Mouse (Mus musculus): ENCODE measurements around the gene Efhd2. TPM values are rescaled to one million over a fixed set of nuclear protein-coding genes. Genes with fewer than 3 reads are reported as not detected.
A peak's percentile ranks its signal among the peaks of the same experiment; 100 is the strongest.

The Efhd2 gene
- total RNA-seq, 2 experiments from 2014 or later: 50.2 to 72.7 TPM

GRCm38 (mm10) chr4:141860246-141860841 is 14.4 kb downstream of the Efhd2 start:
- ATAC-seq (replicated peaks; ENCODE audit: poor library complexity, severe bottlenecking): peak; percentile 13; the same call in 1 of the 2 replicates

- ATAC-seq (replicated peaks; ENCODE audit: poor library complexity, severe bottlenecking): no peak
Measured at GRCm38 (mm10) chr4:141859351-141859750, 15.4 kb downstream of the Efhd2 start.

GRCm38 (mm10) chr4:141858501-141858900 is 16.2 kb downstream of the Efhd2 start:
- ATAC-seq (replicated peaks; ENCODE audit: poor library complexity, severe bottlenecking): peak; percentile 50

GRCm38 (mm10) chr4:141857422-141857930 is 17.2 kb downstream of the Efhd2 start:
- ATAC-seq (replicated peaks; ENCODE audit: poor library complexity, severe bottlenecking): peak; percentile 65

- ATAC-seq (replicated peaks; ENCODE audit: poor library complexity, severe bottlenecking): peak; percentile 38; the same call in 1 of the 2 replicates
Measured at GRCm38 (mm10) chr4:141853437-141853836, 21.3 kb downstream of the Efhd2 start.

GRCm38 (mm10) chr4:141845999-141846398 is 28.7 kb downstream of the Efhd2 start, which contains the start of gene Ctrc:
Gene Ctrc (minus strand): TSS chr4:141846359.
- ATAC-seq (replicated peaks; ENCODE audit: poor library complexity, severe bottlenecking): no peak

- peak; percentile 58 for ATAC-seq (replicated peaks; ENCODE audit: poor library complexity, severe bottlenecking)
Measured at GRCm38 (mm10) chr4:141834536-141835095, 40.1 kb downstream of the Efhd2 start.

- no peak for ATAC-seq (replicated peaks; ENCODE audit: poor library complexity, severe bottlenecking)
Measured at GRCm38 (mm10) chr4:141833911-141834310, 40.8 kb downstream of the Efhd2 start.

GRCm38 (mm10) chr4:141831361-141831760 is 43.4 kb downstream of the Efhd2 start:
- no peak for ATAC-seq (replicated peaks; ENCODE audit: poor library complexity, severe bottlenecking)

- ATAC-seq (replicated peaks; ENCODE audit: poor library complexity, severe bottlenecking): no peak
Measured at GRCm38 (mm10) chr4:141830381-141830780, 44.3 kb downstream of the Efhd2 start.

- ATAC-seq (replicated peaks; ENCODE audit: poor library complexity, severe bottlenecking): no peak
Measured at GRCm38 (mm10) chr4:141828177-141828576, 46.5 kb downstream of the Efhd2 start.

GRCm38 (mm10) chr4:141827401-141827800 is 47.3 kb downstream of the Efhd2 start:
- no peak for ATAC-seq (replicated peaks; ENCODE audit: poor library complexity, severe bottlenecking)

- no peak for ATAC-seq (replicated peaks; ENCODE audit: poor library complexity, severe bottlenecking)
Measured at GRCm38 (mm10) chr4:141826060-141826459, 48.7 kb downstream of the Efhd2 start, which contains the start of gene Cela2a. Gene Cela2a (minus strand): TSS chr4:141826160.

GRCm38 (mm10) chr4:141822979-141823378 is 51.7 kb downstream of the Efhd2 start:
- peak; percentile 75 for ATAC-seq (replicated peaks; ENCODE audit: poor library complexity, severe bottlenecking)

- ATAC-seq (replicated peaks; ENCODE audit: poor library complexity, severe bottlenecking): no peak
Measured at GRCm38 (mm10) chr4:141822089-141822488, 52.6 kb downstream of the Efhd2 start.

GRCm38 (mm10) chr4:141821178-141821577 is 53.5 kb downstream of the Efhd2 start:
- no peak for ATAC-seq (replicated peaks; ENCODE audit: poor library complexity, severe bottlenecking)

- ATAC-seq (replicated peaks; ENCODE audit: poor library complexity, severe bottlenecking): no peak
Measured at GRCm38 (mm10) chr4:141819316-141819715, 55.4 kb downstream of the Efhd2 start.

GRCm38 (mm10) chr4:141818861-141819260 is 55.9 kb downstream of the Efhd2 start:
- ATAC-seq (replicated peaks; ENCODE audit: poor library complexity, severe bottlenecking): no peak

GRCm38 (mm10) chr4:141817706-141818105 is 57.0 kb downstream of the Efhd2 start:
- no peak for ATAC-seq (replicated peaks; ENCODE audit: poor library complexity, severe bottlenecking)

GRCm38 (mm10) chr4:141816776-141817655 is 57.7 kb downstream of the Efhd2 start:
- ATAC-seq (replicated peaks; ENCODE audit: poor library complexity, severe bottlenecking): no peak

GRCm38 (mm10) chr4:141816267-141816666 is 58.5 kb downstream of the Efhd2 start:
- no peak for ATAC-seq (replicated peaks; ENCODE audit: poor library complexity, severe bottlenecking)

Data from granulocyte monocyte progenitor cell, adult 5-6 weeks (primary cell).